Mouse (Mus musculus) lung, adult 2 months (tissue): ENCODE results near the gene Tsen34.

Experiments
- CTCF ChIP-seq: fragments of 200-500 bp; IDR thresholded peaks from 2 replicates; pipeline ENCODE4 v1.5.1; 2011; ENCODE audit warnings: mild to moderate bottlenecking, low read length, control low read depth; ENCODE audit not compliant: insufficient read depth
- POLR2A ChIP-seq: fragments of 200-500 bp; IDR thresholded peaks from 2 replicates; pipeline ENCODE4 v1.6.1; 2011; ENCODE audit warnings: low read depth, mild to moderate bottlenecking, control low read depth, low read length, borderline replicate concordance; ENCODE audit errors: extremely low read depth

DNA sequence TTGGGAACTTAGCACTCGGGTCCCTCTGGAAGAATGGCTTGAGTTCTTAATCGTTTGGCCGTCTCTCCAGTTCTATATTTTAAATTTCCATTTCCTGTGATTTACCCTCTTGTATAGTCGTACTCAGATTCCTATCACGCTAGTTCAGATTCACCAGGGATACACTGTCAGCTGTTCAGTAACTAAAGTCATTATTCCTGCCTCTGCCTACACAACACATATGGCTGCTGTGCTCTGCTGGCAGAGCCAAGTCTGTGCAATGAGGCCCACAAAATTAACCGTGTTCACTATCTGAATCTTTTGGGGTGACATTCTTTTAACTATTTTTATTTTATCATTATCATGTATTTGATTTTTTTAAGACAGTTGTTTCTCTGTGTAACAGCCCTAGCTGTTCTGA is 5.8 kb downstream of the Tsen34 start:
- no peak for TF ChIP-seq CTCF
- TF ChIP-seq POLR2A: no peak
